Mouse (Mus musculus) limb, embryonic 15.5 days (tissue): Measurements from ENCODE around the gene Fcgr3. TPM values are rescaled to one million over a fixed set of nuclear protein-coding genes. Genes with fewer than 3 reads are reported as not detected.

ENCODE experiments used
- ATAC-seq: fragments of 200-750 bp; cut with Nextera tagmentation; 2 replicates; pipeline ENCODE4 v1.8.0; 2017; ENCODE audit warnings: low read depth, moderate TSS enrichment; ENCODE audit not compliant: insufficient number of reproducible peaks, low FRiP score, low TSS enrichment
- H3K27ac ChIP-seq: fragments of 300-500 bp; sonication (generic); 2 replicates; pipeline ENCODE4 v1.5.1; 2015; ENCODE audit warnings: moderate library complexity, mild to moderate bottlenecking, inconsistent platforms
- H3K27me3 ChIP-seq: fragments of 300-500 bp; sonication (generic); 2 replicates; pipeline ENCODE4 v1.6.1; 2015; ENCODE audit warnings: inconsistent platforms
- H3K36me3 ChIP-seq: fragments of 300-500 bp; sonication (generic); 2 replicates; pipeline ENCODE4 v1.6.1; 2015; ENCODE audit warnings: inconsistent platforms
- H3K4me1 ChIP-seq: fragments of 300-500 bp; sonication (generic); 2 replicates; pipeline ENCODE4 v1.6.1; 2015; ENCODE audit warnings: inconsistent platforms
- H3K4me2 ChIP-seq: fragments of 300-500 bp; sonication (generic); 2 replicates; pipeline ENCODE4 v1.6.1; 2015; ENCODE audit warnings: mild to moderate bottlenecking, inconsistent platforms
- H3K4me3 ChIP-seq: fragments of 300-500 bp; sonication (generic); 2 replicates; pipeline ENCODE4 v1.5.1; 2015; ENCODE audit warnings: mild to moderate bottlenecking, inconsistent platforms
- H3K9ac ChIP-seq: fragments of 300-500 bp; sonication (generic); 2 replicates; pipeline ENCODE4 v1.6.1; 2015; ENCODE audit warnings: inconsistent platforms
- H3K9me3 ChIP-seq: fragments of 300-500 bp; sonication (generic); 2 replicates; pipeline ENCODE4 v1.6.1; 2016; ENCODE audit warnings: inconsistent platforms
- WGBS: fragments of 180-500 bp; shearing (Covaris S2); methylation state at CpG from one replicate; pipeline ENCODE4 v1.1.7; 2015; 5-methylcytosine and 5-hydroxymethylcytosine counted together
- polyA plus RNA-seq: library from polyadenylated mRNA; unstranded; fragments of >200 nt; fragmentation: Nextera tagmentation; extraction: Ambion mirVana; gene quantifications from 2 replicates; pipeline ENCODE4 v1.2.1, GENCODE M21; 2015

Fcgr3 gene
- polyA plus RNA-seq, 1 experiment from 2014 or later: 25.9 TPM

DNA sequence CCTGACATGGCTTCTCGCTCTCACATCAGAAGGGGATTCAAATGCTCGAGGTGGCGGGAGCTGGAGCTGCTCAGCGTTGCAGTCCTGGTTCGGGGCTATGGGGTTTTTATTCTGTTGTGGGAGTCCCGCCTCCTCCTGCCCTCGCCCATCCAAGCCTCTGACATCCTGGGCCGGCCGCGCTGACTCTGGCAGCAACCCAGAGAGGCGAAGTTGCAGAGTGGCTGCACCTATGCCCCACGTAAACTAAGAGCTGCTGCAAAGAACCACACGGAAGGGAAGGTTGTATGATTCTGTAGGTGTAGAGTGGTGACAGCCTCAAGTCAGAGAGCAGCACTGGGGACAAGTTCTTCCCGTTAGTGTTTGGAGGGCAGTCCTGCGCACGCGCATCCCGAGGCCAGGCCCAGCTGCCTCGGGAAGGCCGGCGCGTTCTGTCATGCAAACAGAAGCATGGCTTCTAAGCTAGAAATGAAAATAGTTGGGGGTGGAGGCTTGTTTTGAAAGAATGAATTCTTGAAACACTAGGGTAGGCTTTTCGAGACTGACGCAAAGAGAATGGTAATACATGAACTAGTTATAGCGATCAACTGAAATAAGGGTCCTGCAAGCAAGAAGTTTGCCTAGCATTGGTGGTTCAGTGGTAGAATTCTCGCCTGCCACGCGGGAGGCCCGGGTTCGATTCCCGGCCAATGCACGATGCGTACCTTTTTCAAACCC lies 20.2 kb downstream of the Fcgr3 start:
- H3K4me1 ChIP-seq: peaks cover 6% of the 10 kb centered on the region; the same call in 1 of the 2 replicates
- no peaks in the 10 kb centered on the region for H3K27me3 ChIP-seq
- H3K27ac ChIP-seq: peak overlapping the region; percentile 94
- WGBS: under 1% methylated on average over 33 of the region's 33 CpGs
- H3K9ac ChIP-seq: peak overlapping the region; percentile 39
- H3K4me3 ChIP-seq: peak overlapping the region; percentile 73
- H3K9me3 ChIP-seq: no peaks in the 10 kb centered on the region
- peak overlapping the region; percentile 47 for H3K4me2 ChIP-seq
- peak; percentile 94 for ATAC-seq
- no peaks in the 10 kb centered on the region for H3K36me3 ChIP-seq

DNA sequence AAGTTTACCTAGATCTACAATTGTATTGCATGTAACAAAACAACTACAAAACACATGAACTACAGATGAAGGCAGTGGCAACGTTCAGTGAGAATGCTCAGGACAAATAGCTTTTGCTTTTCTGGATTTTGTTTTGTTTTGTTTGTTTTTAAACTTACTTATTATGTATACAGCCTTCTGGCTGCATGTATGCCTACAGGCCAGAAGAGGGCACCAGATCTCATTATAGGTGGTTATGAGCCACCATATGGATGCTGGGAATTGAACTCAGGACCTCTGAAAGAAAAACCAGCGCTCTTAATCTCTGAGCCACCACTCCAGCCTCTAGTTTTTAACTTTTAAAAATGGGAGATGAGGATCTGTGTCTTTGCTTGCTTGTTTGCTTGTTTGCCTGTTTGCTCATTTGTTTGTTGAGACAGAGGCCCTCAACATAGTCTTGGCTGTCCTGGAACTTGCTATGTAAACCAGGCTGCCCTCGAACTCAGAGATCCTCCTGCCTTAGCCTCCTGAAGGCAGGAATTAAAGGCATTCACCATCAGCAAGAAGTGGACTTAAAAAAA lies 21.1 kb downstream of the Fcgr3 start:
- H3K4me3 ChIP-seq: peak overlapping the region; percentile 73
- H3K27me3 ChIP-seq: no peaks in the 10 kb centered on the region
- H3K36me3 ChIP-seq: no peaks in the 10 kb centered on the region
- H3K4me1 ChIP-seq: peaks cover 6% of the 10 kb centered on the region; the same call in 1 of the 2 replicates
- peak overlapping the region; percentile 44 for H3K4me2 ChIP-seq
- H3K9ac ChIP-seq: peak overlapping the region; percentile 39
- H3K27ac ChIP-seq: no peak overlapping the region
- no peak for ATAC-seq
- WGBS: 76% methylated on average over 3 of the region's 3 CpGs
- H3K9me3 ChIP-seq: no peaks in the 10 kb centered on the region

DNA sequence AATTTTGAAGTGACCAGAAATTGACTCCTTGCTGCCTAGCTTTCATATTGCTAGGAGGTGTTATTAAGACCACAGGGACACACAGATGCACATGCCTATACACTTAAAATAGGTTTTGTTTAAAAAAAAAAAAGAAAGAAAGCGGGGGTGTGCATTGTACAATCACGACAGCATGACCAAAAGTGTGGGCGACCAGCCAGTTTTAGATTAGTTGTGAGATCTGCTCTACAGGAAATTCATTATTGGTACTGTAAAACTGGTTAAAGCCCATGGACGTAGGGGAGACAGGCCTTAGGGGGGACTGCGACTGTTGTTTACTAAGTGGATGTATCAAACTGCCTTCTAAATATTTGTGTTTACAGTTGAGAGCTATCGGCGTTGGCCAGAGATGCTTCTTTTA lies 24.9 kb downstream of the Fcgr3 start:
- no peak for ATAC-seq
- Histone ChIP-seq H3K4me2 (no peak overlapping the region), H3K9me3 (no peaks in the 10 kb centered on the region), H3K4me3 (no peak overlapping the region), H3K27ac (no peak overlapping the region), H3K36me3 (no peaks in the 10 kb centered on the region), H3K4me1 (peaks cover 13% of the 10 kb centered on the region), H3K27me3 (peaks cover 10% of the 10 kb centered on the region), H3K9ac (no peak overlapping the region)
- WGBS: 77% methylated on average over 7 of the region's 7 CpGs

DNA sequence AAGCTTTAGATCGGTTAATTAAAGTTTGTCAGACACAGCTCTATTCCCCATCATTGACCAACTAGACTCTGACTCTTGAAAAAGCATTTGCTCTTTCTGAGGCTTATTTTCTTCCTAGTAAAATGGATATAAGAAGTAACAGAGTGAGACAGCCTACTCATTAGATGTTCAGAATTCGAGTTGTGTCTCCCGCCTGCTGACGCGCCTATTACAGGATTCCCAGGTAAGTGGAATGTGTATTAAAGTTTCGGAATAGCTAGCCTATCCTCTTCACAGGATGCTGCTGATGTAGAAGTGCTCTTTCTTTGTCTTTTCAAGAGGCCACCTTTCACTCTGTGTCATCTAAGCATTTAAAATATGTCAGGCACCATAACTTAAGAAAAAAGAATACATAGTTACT lies 25.6 kb downstream of the Fcgr3 start:
- no peak overlapping the region for H3K4me3 ChIP-seq
- H3K9ac ChIP-seq: no peak overlapping the region
- ATAC-seq: no peak
- H3K36me3 ChIP-seq: no peaks in the 10 kb centered on the region
- H3K27ac ChIP-seq: no peak overlapping the region
- 74% methylated on average over 6 of the region's 6 CpGs for WGBS
- peaks cover 11% of the 10 kb centered on the region for H3K27me3 ChIP-seq
- H3K4me2 ChIP-seq: no peak overlapping the region
- no peaks in the 10 kb centered on the region for H3K9me3 ChIP-seq
- H3K4me1 ChIP-seq: peaks cover 14% of the 10 kb centered on the region

DNA sequence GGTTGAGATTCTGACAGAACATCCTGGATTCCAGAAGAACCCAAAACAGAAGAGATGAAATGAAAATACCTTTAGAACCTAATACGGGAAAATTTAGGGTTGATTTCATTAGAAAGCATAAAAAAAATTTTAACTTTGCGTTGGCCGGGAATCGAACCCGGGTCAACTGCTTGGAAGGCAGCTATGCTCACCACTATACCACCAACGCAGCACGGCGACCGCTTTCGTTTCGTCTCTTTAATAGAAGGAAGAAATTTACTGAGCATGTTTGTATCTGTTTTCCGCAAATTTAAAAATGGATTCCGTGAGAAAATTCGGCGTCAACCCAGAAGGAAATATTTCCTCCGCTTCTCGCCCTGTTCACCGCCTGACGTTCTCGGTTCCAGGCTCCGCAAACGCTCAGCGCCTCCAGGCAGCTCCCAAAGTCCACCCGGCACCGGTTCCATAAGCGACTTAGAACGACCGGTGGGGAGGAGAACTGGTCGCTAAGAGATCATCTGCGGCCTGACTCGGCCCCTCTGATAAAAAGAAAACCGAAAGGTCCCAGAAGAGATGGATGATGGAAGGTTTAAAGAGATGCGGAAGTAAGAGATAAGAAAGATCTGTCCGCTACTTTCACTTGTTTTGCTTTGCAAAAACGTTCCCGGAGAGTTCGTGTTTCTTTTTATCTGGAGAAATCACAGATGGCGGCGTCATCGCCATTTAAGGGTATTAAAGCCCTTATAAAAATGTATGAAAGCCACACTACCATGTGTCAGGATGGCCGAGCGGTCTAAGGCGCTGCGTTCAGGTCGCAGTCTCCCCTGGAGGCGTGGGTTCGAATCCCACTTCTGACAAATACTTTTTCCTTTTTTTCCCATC lies 26.6 kb downstream of the Fcgr3 start:
- Histone ChIP-seq H3K36me3 (no peaks in the 10 kb centered on the region), H3K27me3 (peaks cover 11% of the 10 kb centered on the region), H3K9me3 (no peaks in the 10 kb centered on the region), H3K9ac (peak overlapping the region; percentile 73), H3K4me3 (peak overlapping the region; percentile 84), H3K4me2 (peak overlapping the region; percentile 49), H3K27ac (peak overlapping the region; percentile 92), H3K4me1 (peaks cover 9% of the 10 kb centered on the region; the same call in 1 of the 2 replicates)
- ATAC-seq: peak; percentile 81
- WGBS: under 1% methylated on average over 47 of the region's 47 CpGs

DNA sequence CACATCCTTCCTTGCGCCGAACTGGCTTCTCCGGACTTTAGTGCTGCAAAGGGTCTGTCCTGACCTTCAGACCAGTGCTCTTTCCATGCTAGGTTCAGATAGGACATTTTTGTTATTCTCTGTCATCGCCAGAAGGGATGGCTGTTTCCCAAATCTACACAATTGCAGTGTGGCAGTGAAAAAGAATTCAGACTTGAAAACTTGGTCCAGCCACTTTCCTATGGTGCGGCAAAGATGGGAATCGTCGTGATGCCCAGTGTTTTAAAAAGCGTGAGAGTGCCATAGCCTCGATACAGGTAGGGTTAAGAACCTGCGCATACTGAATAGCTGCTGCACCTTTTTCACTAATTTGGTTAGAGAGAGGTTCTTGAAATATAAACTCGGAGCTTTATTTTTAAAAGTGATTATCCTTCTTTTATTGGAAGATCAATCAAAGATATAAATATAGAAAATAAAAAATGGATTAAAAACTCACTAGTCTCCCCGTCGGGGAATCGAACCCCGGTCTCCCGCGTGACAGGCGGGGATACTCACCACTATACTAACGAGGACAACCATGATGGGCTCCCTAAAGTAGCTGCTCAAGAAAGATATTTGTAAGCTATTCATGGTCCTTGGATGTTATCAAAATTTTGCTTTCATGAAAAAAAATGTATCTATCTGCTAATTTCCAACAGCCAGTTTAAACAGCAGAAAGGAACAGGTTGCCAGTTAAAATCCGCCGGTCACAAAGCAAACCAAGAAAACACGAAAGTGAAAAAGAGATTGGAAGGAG lies 28.0 kb downstream of the Fcgr3 start:
- H3K27ac ChIP-seq: no peak overlapping the region
- no peaks in the 10 kb centered on the region for H3K9me3 ChIP-seq
- peaks cover 15% of the 10 kb centered on the region for H3K4me1 ChIP-seq
- H3K27me3 ChIP-seq: peaks cover 19% of the 10 kb centered on the region
- no peak for ATAC-seq
- H3K9ac ChIP-seq: no peak overlapping the region
- whole genome bisulfite sequencing: 3% methylated on average over 22 of the region's 22 CpGs
- no peaks in the 10 kb centered on the region for H3K36me3 ChIP-seq
- H3K4me3 ChIP-seq: peak overlapping the region; percentile 40
- H3K4me2 ChIP-seq: peak overlapping the region; percentile 61

DNA sequence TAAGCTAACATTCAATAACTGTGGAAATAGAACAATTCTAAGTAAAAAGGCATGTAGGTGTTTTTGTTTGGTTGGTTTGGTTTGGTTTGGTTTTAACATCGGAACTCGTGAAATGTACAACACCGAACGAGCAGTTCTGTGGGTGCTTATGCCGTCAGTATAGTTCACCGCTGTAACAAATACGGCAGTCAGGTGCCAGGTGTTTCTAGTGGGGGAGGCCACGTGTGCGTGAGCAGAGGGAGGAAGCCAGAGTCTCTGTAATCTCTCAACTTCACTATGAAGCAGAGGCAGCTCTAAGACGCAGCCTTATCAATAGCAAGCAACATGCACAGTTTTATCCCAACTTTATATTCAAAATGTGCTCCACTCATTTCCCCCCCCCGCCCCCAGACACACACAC lies 29.1 kb downstream of the Fcgr3 start:
- Histone ChIP-seq H3K4me1 (peaks cover 15% of the 10 kb centered on the region), H3K4me3 (no peak overlapping the region), H3K9ac (no peak overlapping the region), H3K9me3 (no peaks in the 10 kb centered on the region), H3K27me3 (peaks cover 26% of the 10 kb centered on the region), H3K36me3 (no peaks in the 10 kb centered on the region), H3K4me2 (no peak overlapping the region), H3K27ac (no peak overlapping the region)
- no peak for ATAC-seq
- 46% methylated on average over 11 of the region's 11 CpGs for WGBS

DNA sequence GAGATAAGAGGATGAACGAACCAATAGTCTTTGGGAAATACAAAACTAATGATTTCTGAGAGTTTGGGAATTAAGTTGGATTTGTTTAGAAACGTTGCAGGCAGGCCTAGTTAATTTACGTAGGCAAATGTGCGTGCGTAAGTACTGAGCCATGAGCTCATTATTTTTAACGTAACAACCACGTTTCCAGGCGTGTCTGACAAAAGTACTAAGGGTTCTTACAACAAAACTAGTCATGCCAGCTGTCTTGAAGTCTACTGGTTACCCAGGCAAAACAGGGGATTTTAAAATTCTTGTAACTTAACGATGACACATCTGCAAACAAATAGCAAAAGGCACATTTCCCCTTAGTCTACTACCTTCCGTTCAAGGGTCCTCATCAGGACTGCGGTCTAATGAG lies 30.5 kb downstream of the Fcgr3 start:
- 7% methylated on average over 11 of the region's 11 CpGs for WGBS
- no peak overlapping the region for H3K9ac ChIP-seq

DNA sequence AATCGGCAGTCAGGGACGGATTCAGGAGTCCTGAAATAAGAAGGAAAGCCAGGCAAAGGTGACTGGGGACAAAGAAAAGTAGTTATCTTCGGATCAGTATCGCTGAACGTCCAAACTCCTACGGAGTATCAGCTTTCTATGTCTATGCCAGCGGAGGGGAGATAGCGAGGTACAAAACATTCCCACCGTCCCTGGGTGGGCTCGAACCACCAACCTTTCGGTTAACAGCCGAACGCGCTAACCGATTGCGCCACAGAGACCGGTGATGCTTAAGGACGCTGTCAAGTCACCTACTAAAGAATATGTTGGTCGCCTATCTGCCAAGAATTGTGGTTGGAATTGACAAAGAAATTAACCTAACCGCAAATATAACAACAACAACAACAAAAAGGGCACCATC lies 31.0 kb downstream of the Fcgr3 start:
- H3K4me2 ChIP-seq: peak overlapping the region; percentile 90
- under 1% methylated on average over 20 of the region's 20 CpGs for WGBS
- H3K4me3 ChIP-seq: peak overlapping the region; percentile 53
- H3K4me1 ChIP-seq: peaks cover 15% of the 10 kb centered on the region
- H3K9ac ChIP-seq: peak overlapping the region; percentile 26; the same call in 1 of the 2 replicates
- H3K9me3 ChIP-seq: no peaks in the 10 kb centered on the region
- H3K27me3 ChIP-seq: peaks cover 37% of the 10 kb centered on the region
- H3K27ac ChIP-seq: no peak overlapping the region
- H3K36me3 ChIP-seq: no peaks in the 10 kb centered on the region
- ATAC-seq: peak; percentile 63; the same call in 1 of the 2 replicates

More for the DNA sequence above, 30.5 kb downstream of the Fcgr3 start:
- peaks cover 15% of the 10 kb centered on the region for H3K4me1 ChIP-seq
- peak overlapping the region; percentile 90 for H3K4me2 ChIP-seq
- no peaks in the 10 kb centered on the region for H3K36me3 ChIP-seq
- no peaks in the 10 kb centered on the region for H3K9me3 ChIP-seq
- H3K27me3 ChIP-seq: peaks cover 37% of the 10 kb centered on the region
- ATAC-seq: no peak
- no peak overlapping the region for H3K27ac ChIP-seq
- H3K4me3 ChIP-seq: peak overlapping the region; percentile 53

DNA sequence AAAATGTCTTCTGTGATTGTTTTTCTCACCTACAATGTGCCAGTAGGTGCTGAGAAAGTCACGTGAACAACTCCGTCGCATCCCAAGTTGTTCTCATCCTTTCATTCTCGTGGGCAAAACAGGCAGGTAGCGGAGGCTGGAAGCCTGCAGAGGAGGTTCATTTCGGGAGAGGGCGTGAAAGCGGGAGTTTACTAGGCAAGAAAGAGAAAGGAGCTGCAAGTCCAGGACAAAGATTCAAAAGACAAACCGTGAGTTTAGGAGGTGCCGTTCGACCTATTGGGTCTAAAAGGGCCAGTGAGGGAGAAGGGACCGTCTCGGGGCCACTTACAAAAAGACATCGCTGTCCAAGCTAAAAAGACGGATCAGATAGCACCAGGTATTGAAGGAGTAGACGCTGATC lies 31.5 kb downstream of the Fcgr3 start:
- Histone ChIP-seq H3K9ac (peak overlapping the region; percentile 26; the same call in 1 of the 2 replicates), H3K27ac (no peak overlapping the region), H3K4me3 (peak overlapping the region; percentile 53), H3K36me3 (no peaks in the 10 kb centered on the region), H3K27me3 (peaks cover 37% of the 10 kb centered on the region), H3K9me3 (no peaks in the 10 kb centered on the region), H3K4me2 (peak overlapping the region; percentile 90), H3K4me1 (peaks cover 15% of the 10 kb centered on the region)
- WGBS: under 1% methylated on average over 16 of the region's 16 CpGs
- ATAC-seq: no peak

DNA sequence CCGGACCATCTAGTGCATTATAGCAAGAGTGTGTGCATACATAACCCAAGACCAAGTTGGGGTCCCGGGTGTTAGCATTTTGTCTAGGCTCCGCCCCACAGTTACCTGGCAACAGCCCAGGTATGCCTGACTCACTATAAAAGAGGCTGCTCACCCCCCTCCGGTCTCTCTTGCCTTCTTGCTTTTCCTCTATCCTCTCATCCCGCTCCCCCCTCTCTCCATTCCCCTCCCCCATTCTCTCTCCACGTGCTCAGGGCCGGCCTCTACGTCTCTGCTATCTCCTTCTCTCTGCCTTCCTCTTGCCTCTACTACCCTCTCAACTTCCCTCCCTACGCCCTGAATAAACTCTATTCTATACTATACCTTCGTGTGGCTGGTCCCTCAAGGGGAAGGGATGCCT lies 32.0 kb downstream of the Fcgr3 start:
- H3K4me1 ChIP-seq: peaks cover 15% of the 10 kb centered on the region
- no peaks in the 10 kb centered on the region for H3K9me3 ChIP-seq
- peak overlapping the region; percentile 53 for H3K4me3 ChIP-seq
- 4% methylated on average over 10 of the region's 10 CpGs for WGBS
- peak overlapping the region; percentile 90 for H3K4me2 ChIP-seq
- no peaks in the 10 kb centered on the region for H3K36me3 ChIP-seq
- H3K27ac ChIP-seq: no peak overlapping the region
- no peak overlapping the region for H3K9ac ChIP-seq
- no peak for ATAC-seq
- peaks cover 37% of the 10 kb centered on the region for H3K27me3 ChIP-seq
